Mouse (Mus musculus) layer of hippocampus, adult 9-11 months (tissue): Measurements from ENCODE around the gene Evl.
"Not testable (repeated sequence)": the region's sequence is repeated elsewhere in the genome, so short reads cannot be mapped to it uniquely, and the experiment has no call there.

Experiments
- DNase-seq: peaks from one replicate; pipeline ENCODE4 v3.0.0; 2022

Gene Evl

GRCm38 (mm10) chr12:108554120-108554841 is at the start of gene Evl:
Gene Evl (plus strand): TSS chr12:108554720.
- DNase-seq = peak; percentile 70

DNA sequence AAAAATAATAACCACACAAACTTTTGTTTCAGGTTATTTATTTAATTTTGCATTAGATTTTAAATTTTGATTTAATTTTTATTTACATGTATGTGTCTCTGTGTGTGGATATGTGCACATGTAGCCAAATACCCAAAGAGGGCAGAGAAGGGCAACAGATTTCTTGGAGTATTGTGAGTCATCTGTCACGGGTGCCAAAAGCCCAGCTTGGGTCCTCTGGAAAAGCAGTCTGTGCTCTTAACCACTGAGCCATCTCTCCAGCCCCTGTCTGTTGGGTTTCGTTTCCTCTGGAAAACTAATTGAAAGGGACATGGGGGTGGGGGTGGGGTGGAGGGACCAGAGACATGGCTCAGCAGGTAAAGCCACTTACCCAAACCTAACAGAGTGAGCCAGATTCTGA is 48.7 kb upstream of the Evl start:
- DNase-seq = no peak

- not testable (repeated sequence) for DNase-seq
Measured at GRCm38 (mm10) chr12:108507046-108507445, 47.5 kb upstream of the Evl start.

DNA sequence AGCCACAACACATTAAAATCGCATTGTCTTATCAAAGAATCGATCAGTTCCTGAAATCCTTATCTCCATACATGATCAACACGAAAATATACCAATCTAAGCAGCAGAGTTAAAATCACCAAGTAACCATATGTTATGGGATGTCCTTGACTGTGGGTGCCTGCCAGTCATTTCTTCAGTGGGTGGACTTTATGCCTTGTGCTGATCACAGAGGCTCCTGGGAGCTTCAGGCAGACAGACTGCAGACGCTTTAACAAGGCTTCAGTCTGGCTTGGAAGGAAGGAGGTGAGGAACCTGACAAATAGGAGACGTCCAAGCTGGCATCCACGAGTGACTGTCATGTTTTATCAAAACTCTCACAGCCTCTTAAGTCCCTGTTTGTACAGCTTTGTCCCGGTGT is 43.9 kb upstream of the Evl start:
- no peak for DNase-seq

DNA sequence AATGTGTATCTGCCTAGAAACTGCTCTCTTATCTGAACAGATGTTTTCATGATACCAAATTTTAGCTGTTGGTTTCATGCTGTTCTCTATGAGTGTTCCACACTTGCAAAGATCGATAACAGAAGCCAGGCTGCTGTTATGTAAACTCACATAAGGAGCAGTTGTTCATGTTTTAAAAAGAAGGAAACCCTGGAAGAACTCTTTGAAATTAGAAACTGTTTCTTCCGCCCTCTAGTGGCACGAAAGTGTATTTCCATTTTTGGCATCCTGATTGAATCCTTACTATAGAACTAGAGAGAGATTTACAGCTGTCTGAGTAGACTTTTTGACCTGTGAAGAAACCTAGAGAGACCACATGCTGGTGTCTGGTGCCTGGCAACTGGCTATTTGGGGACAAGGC is 43.5 kb upstream of the Evl start:
- DNase-seq = peak; percentile 63

DNA sequence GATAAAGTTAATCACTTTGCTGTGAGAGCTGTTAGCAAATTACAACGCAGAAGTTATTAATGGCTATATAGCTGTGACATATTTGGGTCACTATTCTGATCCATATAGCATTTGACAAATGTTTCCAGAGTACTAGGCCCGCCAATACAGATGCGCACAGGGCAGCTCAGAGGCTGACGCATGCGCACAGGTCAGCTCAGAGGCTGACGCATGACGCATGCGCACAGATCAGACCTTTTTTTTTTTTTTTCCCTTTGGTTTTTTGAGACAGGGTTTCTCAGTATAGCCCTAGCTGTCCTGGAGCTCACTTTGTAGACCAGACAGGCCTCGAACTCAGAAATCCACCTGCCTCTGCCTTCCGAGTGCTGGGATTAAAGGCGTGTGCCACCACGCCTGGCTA is 39.1 kb upstream of the Evl start:
- no peak for DNase-seq

DNA sequence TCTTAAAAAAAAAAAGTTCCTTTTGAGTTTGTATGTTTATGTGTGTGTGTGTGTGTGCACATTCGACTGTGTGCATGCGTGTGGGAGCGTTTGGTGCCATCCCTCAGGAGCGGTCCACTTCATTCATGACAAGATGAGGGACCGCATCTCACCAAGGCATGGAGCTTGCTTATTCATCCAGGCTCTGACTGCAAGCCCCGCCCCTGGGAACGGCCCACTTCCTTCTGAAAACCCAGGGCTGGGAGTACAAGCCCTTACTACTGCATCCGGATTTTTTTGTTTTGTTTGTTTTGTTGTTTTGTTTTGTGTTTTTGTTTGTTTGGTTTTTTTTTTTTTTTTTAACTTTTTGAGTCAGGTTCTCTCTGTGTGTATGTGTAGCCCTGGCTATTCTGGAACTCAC is 35.1 kb upstream of the Evl start:
- no peak for DNase-seq

DNA sequence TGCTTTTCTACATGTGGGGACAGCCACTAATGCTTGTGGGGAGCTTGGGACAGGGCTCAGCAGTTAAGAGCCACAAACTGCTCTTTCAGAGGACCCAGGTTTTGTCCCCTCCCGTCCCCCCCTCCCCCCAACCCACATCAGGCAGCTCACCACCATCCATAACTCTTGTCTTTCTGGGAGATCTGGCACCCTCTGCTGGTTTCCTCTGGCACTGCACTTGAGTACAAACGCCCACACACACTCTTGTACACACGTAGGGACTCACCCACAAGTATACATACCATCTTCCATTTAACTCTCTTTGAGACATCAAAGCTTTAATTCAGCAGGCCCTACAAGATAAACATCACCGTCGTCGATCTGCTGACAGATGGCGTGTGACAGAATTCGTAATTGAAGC is 25.3 kb upstream of the Evl start:
- DNase-seq = no peak

GRCm38 (mm10) chr12:108534484-108534883 is 20.0 kb upstream of the Evl start:
- DNase-seq = no peak

DNA sequence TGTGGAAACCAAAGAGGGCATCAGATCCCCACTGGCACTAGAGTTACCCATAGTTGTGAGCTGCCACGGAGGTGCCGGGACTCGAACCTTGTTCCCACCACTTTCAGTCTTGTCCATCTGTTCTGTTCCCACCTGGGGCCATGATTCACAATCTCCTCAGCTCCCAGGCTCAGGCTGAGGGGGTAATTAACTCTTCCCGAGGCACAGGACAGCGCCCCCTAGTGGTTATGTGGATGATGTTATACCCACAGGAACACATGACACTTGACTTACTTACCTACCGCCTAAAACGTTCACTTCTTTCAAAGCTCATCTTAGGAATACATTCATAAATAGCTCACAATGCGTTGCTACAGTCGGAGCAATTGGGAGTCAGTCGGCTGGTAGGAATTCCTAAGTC is 18.1 kb upstream of the Evl start:
- DNase-seq = no peak

GRCm38 (mm10) chr12:108541088-108541487 is 13.4 kb upstream of the Evl start:
- no peak for DNase-seq

DNA sequence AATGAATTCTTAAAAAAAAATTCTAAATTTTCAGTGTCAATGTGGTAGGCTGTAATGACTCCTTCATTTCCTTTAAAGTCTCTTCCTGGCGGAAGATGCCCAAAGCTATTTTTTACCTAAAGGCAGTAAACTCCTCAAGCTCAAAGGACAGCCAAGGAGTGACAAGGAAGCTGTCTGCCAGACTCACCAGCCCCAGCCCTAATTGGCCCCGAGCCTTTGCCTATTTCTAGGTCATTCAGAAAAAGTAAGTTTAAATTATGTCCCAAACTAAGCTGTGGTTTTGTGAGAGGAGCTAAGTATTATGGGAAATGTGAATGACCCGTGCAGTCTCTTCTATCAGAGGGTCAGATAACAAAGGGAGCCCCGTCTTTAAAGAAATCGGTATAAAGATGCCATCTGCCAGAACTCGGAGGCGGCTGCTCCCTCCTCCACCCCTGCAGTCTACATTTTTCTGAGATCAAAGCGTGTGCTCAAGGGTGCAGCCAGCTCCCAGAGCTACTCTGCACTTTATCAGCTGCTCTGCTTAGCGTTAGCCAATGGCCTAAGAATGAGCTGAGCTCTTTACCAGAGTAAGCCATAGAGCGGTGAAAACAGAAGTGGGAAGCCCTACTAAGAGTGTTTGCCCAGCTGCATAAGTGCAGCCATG is 7.9 kb upstream of the Evl start:
- no peak for DNase-seq

GRCm38 (mm10) chr12:108547251-108547875 is 7.2 kb upstream of the Evl start:
- no peak for DNase-seq

- DNase-seq = no peak
Measured at GRCm38 (mm10) chr12:108551731-108552130, 2.8 kb upstream of the Evl start.

GRCm38 (mm10) chr12:108553079-108553478 is 1.4 kb upstream of the Evl start:
- DNase-seq = no peak

GRCm38 (mm10) chr12:108554861-108555556 is 489 bp downstream of the Evl start:
- no peak for DNase-seq

- DNase-seq = no peak
Measured at GRCm38 (mm10) chr12:108558194-108558593, 3.7 kb downstream of the Evl start.

DNA sequence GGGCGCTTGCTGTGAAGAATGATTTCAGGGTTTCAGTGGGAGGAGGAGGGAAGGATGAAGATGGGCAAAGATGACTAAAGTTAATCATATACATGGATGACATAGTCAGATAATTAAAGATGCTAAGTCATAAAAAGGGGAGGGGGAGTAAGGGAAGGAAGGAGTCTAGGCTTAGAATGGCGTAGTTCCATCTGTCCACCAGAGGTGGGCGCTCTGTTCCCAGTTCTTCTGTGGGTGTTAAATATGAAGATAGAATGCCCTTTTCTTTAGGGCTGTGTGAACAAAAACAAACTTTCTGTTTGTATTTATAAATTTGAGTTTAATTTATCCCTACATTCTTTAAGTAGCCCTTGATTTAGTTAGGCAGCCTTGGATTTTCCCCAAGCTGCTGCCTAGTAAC is 8.7 kb downstream of the Evl start:
- no peak for DNase-seq

- DNase-seq = no peak
Measured at GRCm38 (mm10) chr12:108564910-108565506, 10.5 kb downstream of the Evl start.

DNA sequence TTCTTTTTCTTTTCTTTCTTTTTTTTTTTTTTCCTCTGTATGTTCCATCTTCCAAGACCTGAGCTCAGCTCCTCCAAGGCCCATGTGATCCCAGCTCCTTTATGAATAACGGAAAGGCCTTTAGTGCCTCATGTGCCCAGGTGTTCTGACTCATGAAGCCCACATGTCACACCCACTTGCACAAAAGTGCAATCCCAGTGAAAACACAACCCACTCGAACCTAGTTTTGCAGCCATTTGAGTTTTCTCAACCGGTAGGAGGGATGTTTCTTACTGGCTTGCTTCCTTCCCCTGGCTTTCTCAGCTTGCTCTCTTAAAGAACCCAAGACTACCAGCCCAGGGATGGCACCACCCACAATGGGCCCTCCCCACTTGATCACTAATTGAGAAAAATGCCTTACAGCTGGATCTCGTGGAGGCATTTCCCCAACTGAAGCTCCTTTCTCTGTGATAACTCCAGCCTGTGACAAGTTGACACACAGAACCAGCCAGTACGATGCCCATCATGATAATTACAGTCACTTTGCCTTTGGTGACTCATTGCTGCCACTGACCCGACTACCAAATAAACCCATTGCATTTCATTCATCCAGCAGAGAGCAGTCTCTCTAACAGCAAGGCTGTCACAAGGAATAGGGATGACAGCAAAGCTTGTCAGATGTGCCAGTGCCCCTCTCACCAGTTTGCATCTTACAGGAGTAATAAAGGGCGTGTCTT is 24.8 kb downstream of the Evl start:
- peak; percentile 25 for DNase-seq

DNA sequence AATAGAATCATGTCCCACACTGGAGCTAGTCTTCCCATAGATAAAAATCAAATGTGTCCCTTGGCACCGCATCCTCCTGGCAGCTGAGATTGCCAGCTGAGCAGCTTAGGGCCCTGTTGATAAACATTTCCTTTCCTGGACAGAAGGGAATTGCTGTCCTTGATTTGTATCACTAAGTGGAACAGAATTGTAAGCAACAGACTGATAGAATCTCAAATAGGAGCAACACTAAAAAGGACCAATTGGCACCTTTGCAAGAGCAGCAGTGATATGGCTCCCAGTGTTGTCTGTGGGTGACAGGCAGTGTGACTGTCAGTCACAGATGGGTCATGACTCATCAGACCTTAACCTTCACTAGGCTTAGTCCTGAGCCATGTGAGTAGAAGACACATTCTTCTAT is 29.3 kb downstream of the Evl start:
- DNase-seq = no peak

- DNase-seq = no peak
Measured at GRCm38 (mm10) chr12:108590131-108590530, 35.6 kb downstream of the Evl start.

- DNase-seq = no peak
Measured at GRCm38 (mm10) chr12:108591586-108591985, 37.1 kb downstream of the Evl start.
